Mouse (Mus musculus): Measurements from ENCODE around the gene Tysnd1.

Tysnd1 gene

GRCm38 (mm10) chr10:61689405-61689804 is 5.9 kb upstream of the Tysnd1 start:
- no peak for DNase-seq (ENCODE audit: low spot score in 2 of 2)

GRCm38 (mm10) chr10:61693563-61693962 is 1.8 kb upstream of the Tysnd1 start:
- DNase-seq (ENCODE audit: low spot score in 2 of 2) = no peak

GRCm38 (mm10) chr10:61695703-61696559 is 617 bp downstream of the Tysnd1 start:
- no peak for DNase-seq (ENCODE audit: low spot score in 2 of 2)

- no peak for DNase-seq (ENCODE audit: low spot score in 2 of 2)
Observed at GRCm38 (mm10) chr10:61696560-61696823, 1.2 kb downstream of the Tysnd1 start.

- DNase-seq (ENCODE audit: low spot score in 2 of 2) = no peak
Observed at GRCm38 (mm10) chr10:61697028-61697427, 1.7 kb downstream of the Tysnd1 start.

GRCm38 (mm10) chr10:61704663-61705062 is 9.3 kb downstream of the Tysnd1 start:
- DNase-seq (ENCODE audit: low spot score in 2 of 2) = no peak

- DNase-seq (ENCODE audit: low spot score in 2 of 2) = no peak
Observed at GRCm38 (mm10) chr10:61706412-61707375, 11.4 kb downstream of the Tysnd1 start.

- DNase-seq (ENCODE audit: low spot score in 2 of 2) = no peak
Observed at GRCm38 (mm10) chr10:61713601-61714000, 18.3 kb downstream of the Tysnd1 start.

- DNase-seq (ENCODE audit: low spot score in 2 of 2) = no peak
Observed at GRCm38 (mm10) chr10:61714146-61714545, 18.8 kb downstream of the Tysnd1 start.

- no peak for DNase-seq (ENCODE audit: low spot score in 2 of 2)
Observed at GRCm38 (mm10) chr10:61714771-61715461, 19.6 kb downstream of the Tysnd1 start, which contains the start of gene Aifm2. TSS of gene Aifm2 (plus strand) at chr10:61715263.

- no peak for DNase-seq (ENCODE audit: low spot score in 2 of 2)
Observed at GRCm38 (mm10) chr10:61715462-61715837, 20.1 kb downstream of the Tysnd1 start.

- DNase-seq (ENCODE audit: low spot score in 2 of 2) = no peak
Observed at GRCm38 (mm10) chr10:61715996-61716864, 20.9 kb downstream of the Tysnd1 start.

GRCm38 (mm10) chr10:61717406-61718296 is 22.3 kb downstream of the Tysnd1 start:
- DNase-seq (ENCODE audit: low spot score in 2 of 2) = no peak

GRCm38 (mm10) chr10:61720331-61720730 is 25.0 kb downstream of the Tysnd1 start:
- no peak for DNase-seq (ENCODE audit: low spot score in 2 of 2)

GRCm38 (mm10) chr10:61722215-61722614 is 26.9 kb downstream of the Tysnd1 start:
- no peak for DNase-seq (ENCODE audit: low spot score in 2 of 2)

GRCm38 (mm10) chr10:61723271-61723670 is 28.0 kb downstream of the Tysnd1 start:
- no peak for DNase-seq (ENCODE audit: low spot score in 2 of 2)

GRCm38 (mm10) chr10:61729181-61729580 is 33.9 kb downstream of the Tysnd1 start:
- no peak for DNase-seq (ENCODE audit: low spot score in 2 of 2)

- no peak for DNase-seq (ENCODE audit: low spot score in 2 of 2)
Observed at GRCm38 (mm10) chr10:61730171-61730570, 34.9 kb downstream of the Tysnd1 start.

GRCm38 (mm10) chr10:61734377-61734776 is 39.1 kb downstream of the Tysnd1 start:
- no peak for DNase-seq (ENCODE audit: low spot score in 2 of 2)

GRCm38 (mm10) chr10:61736671-61737078 is 41.4 kb downstream of the Tysnd1 start:
- DNase-seq (ENCODE audit: low spot score in 2 of 2) = peak; percentile 31 to 40
